Mouse (Mus musculus): ENCODE results near the gene Senp2. TPM values are rescaled to one million over a fixed set of nuclear protein-coding genes. Genes with fewer than 3 reads are reported as not detected.

Gene Senp2
- total RNA-seq, 2 experiments from 2014 or later = 21.2 to 22.6 TPM

Other genes starting within 250 kb of the Senp2 start
- gene Ehhadh, start 221.7 kb upstream of the Senp2 start, total RNA-seq (2021) = 1 to 10 TPM; 3.2 to 3.4 TPM
- gene Map3k13, start 215.1 kb upstream of the Senp2 start, total RNA-seq (2021) = under 1 TPM; 0.38 to 0.52 TPM
- gene Tmem41a, start 61.9 kb upstream of the Senp2 start, total RNA-seq (2021) = 1 to 10 TPM; 5.8 to 6.7 TPM
- gene Liph, start 13.8 kb upstream of the Senp2 start, total RNA-seq (2021) = under 1 TPM in 1 of 2 experiments, not detected in 1; 0.09 TPM
- 10 to 100 TPM in 1 of 2 experiments, 1 to 10 TPM in 1; 8.4 to 16.6 TPM for gene Igf2bp2, start 153.8 kb downstream of the Senp2 start, total RNA-seq (2021)